Mouse (Mus musculus) thymus, adult 2 months (tissue): Measurements from ENCODE around the gene Syne4.

Experiments
- CTCF ChIP-seq: fragments of 200-500 bp; IDR thresholded peaks from 2 replicates; pipeline ENCODE4 v1.5.1; 2012; ENCODE audit warnings: mild to moderate bottlenecking, control low read depth, low read length, moderate library complexity, borderline replicate concordance; ENCODE audit not compliant: control insufficient read depth, poor library complexity, insufficient read depth; ENCODE audit errors: extremely low read depth
- POLR2A ChIP-seq: fragments of 200-500 bp; IDR thresholded peaks from 2 replicates; pipeline ENCODE4 v1.6.1; 2012; ENCODE audit warnings: mild to moderate bottlenecking, low read length, control low read depth, moderate library complexity; ENCODE audit not compliant: control insufficient read depth, poor library complexity, insufficient read depth; ENCODE audit errors: extremely low read depth

GRCm38 (mm10) chr7:30331887-30332286, 17.3 kb downstream of the Syne4 start:
- TF ChIP-seq POLR2A (no peak), CTCF (peak; percentile 54; the same call in 1 of the 2 replicates)
